Mouse (Mus musculus): ENCODE measurements around the gene Nell2. TPM values are rescaled to one million over a fixed set of nuclear protein-coding genes. Genes with fewer than 3 reads are reported as not detected.

The Nell2 gene
- polyA plus RNA-seq, 1 experiment from 2014 or later: 247 TPM

GRCm38 (mm10) chr15:95075356-95075755 lies 453.0 kb downstream of the Nell2 start:
- H3K27ac ChIP-seq (ENCODE audit: low read length): 0 out of 2 replicates have a peak overlapping the region, but pooled peaks have one; percentile 23
- H3K4me2 ChIP-seq (ENCODE audit: low read length): no peak overlapping the region
- H3K4me1 ChIP-seq (replicated peaks; ENCODE audit: control insufficient read depth, insufficient read depth, low read length): no peaks in the 10 kb centered on the region
- H3K9me3 ChIP-seq (ENCODE audit: control insufficient read depth, low read length): no peaks in the 10 kb centered on the region
- H3K9ac ChIP-seq (replicated peaks; ENCODE audit: low read depth, low read length): no peak overlapping the region
- H3K4me3 ChIP-seq (replicated peaks; ENCODE audit: low read length): no peak overlapping the region
- H3K27me3 ChIP-seq (replicated peaks; ENCODE audit: control insufficient read depth, insufficient read depth, low read length): no peaks in the 10 kb centered on the region
- 63% methylated on average over 12 of the region's 12 CpGs for WGBS
- no peaks in the 10 kb centered on the region for H3K36me3 ChIP-seq (ENCODE audit: control insufficient read depth, insufficient read depth)
- peak; percentile 20; the same call in 1 of the 2 replicates for ATAC-seq

DNA sequence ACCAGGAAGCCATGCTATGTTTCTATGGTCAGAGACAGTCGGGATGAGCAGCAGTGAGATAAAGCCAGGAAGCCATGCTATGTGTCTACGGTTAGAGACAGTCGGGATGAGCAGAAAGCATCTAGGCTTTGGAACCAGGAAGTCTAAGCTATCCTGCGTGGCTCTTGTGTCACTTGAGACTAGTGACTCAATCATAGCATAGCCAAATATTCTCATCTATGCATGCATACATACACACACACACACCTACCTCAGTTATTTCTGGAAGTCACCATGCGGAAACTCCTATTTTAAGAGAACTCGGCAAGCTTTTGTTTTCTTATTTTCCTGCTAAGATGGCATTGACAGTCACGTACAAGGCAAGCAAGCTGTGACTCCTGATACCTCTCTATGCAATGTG lies 457.5 kb downstream of the Nell2 start:
- Histone ChIP-seq H3K4me3 (replicated peaks; ENCODE audit: low read length) (no peak overlapping the region), H3K9me3 (ENCODE audit: control insufficient read depth, low read length) (no peaks in the 10 kb centered on the region), H3K4me2 (ENCODE audit: low read length) (no peak overlapping the region), H3K9ac (replicated peaks; ENCODE audit: low read depth, low read length) (no peak overlapping the region), H3K27ac (ENCODE audit: low read length) (no peak overlapping the region), H3K27me3 (replicated peaks; ENCODE audit: control insufficient read depth, insufficient read depth, low read length) (no peaks in the 10 kb centered on the region), H3K36me3 (ENCODE audit: control insufficient read depth, insufficient read depth) (no peaks in the 10 kb centered on the region), H3K4me1 (replicated peaks; ENCODE audit: control insufficient read depth, insufficient read depth, low read length) (no peaks in the 10 kb centered on the region; the same call in 1 of the 2 replicates)
- ATAC-seq: no peak
- 91% methylated on average over 7 of the region's 7 CpGs for WGBS

- H3K27me3 ChIP-seq (replicated peaks; ENCODE audit: control insufficient read depth, insufficient read depth, low read length): no peaks in the 10 kb centered on the region
- H3K4me2 ChIP-seq (ENCODE audit: low read length): no peak overlapping the region
- H3K4me3 ChIP-seq (replicated peaks; ENCODE audit: low read length): no peak overlapping the region
- no peak overlapping the region for H3K27ac ChIP-seq (ENCODE audit: low read length)
- no peak for ATAC-seq
- H3K9ac ChIP-seq (replicated peaks; ENCODE audit: low read depth, low read length): no peak overlapping the region
- 82% methylated on average over 1 of the region's 1 CpGs for WGBS
- H3K9me3 ChIP-seq (ENCODE audit: control insufficient read depth, low read length): no peaks in the 10 kb centered on the region
- no peaks in the 10 kb centered on the region for H3K36me3 ChIP-seq (ENCODE audit: control insufficient read depth, insufficient read depth)
- H3K4me1 ChIP-seq (replicated peaks; ENCODE audit: control insufficient read depth, insufficient read depth, low read length): no peaks in the 10 kb centered on the region; the same call in 1 of the 2 replicates
Measured at GRCm38 (mm10) chr15:95068799-95069198, 459.6 kb downstream of the Nell2 start.

DNA sequence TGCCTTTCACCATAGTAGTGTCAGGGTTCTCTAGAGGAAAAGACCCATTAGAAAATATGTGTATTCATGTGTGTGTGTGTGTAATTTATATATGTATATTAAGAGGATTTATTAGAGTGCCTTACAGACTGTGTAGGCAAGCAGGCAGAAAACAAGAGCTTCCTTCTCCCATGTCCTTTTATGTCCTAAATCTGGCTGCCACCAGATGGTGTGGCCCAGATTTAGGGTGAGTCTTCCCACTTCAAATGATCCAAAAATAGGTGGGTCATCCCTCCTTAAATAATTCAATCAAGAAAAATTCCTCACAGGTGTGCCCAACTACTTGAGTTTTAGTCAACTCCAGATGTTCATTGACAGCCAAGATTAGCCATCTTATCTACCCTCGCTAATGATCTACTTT lies 460.3 kb downstream of the Nell2 start:
- Histone ChIP-seq H3K9ac (replicated peaks; ENCODE audit: low read depth, low read length) (no peak overlapping the region), H3K36me3 (ENCODE audit: control insufficient read depth, insufficient read depth) (no peaks in the 10 kb centered on the region), H3K4me1 (replicated peaks; ENCODE audit: control insufficient read depth, insufficient read depth, low read length) (no peaks in the 10 kb centered on the region; the same call in 1 of the 2 replicates), H3K9me3 (ENCODE audit: control insufficient read depth, low read length) (no peaks in the 10 kb centered on the region), H3K4me3 (replicated peaks; ENCODE audit: low read length) (no peak overlapping the region), H3K27ac (ENCODE audit: low read length) (no peak overlapping the region), H3K27me3 (replicated peaks; ENCODE audit: control insufficient read depth, insufficient read depth, low read length) (no peaks in the 10 kb centered on the region), H3K4me2 (ENCODE audit: low read length) (no peak overlapping the region)
- no peak for ATAC-seq
- WGBS: 100% methylated on average over 1 of the region's 1 CpGs

DNA sequence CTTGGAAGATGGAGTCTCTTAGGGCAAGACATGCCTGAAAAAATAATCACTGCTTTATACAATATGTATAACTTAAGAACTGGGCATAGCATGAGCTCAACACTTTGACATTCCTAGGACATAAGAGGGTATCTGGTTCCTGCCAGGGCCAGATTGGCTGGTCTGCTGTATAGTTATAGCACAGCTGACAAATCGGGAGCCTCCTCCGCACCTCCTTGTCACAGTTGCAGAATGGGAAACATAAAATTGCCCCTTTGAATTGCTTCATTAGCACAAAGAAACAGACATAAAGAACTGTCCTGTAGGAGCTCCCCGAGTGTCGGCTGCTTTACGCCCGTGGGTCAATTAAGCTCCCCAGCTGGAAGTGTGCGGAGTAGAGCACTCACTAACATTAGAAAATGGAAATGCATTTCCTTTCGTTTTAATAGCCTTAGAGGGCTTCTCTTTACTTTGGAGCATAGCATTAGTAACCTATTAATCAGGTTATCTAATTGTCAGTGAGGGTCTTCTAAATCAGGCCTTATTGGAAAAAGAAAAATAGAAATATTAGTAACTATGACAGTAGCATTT lies 473.2 kb downstream of the Nell2 start:
- Histone ChIP-seq H3K27ac (ENCODE audit: low read length) (no peak overlapping the region), H3K4me2 (ENCODE audit: low read length) (no peak overlapping the region), H3K9ac (replicated peaks; ENCODE audit: low read depth, low read length) (no peak overlapping the region), H3K4me3 (replicated peaks; ENCODE audit: low read length) (no peak overlapping the region), H3K36me3 (ENCODE audit: control insufficient read depth, insufficient read depth) (no peaks in the 10 kb centered on the region), H3K9me3 (ENCODE audit: control insufficient read depth, low read length) (no peaks in the 10 kb centered on the region), H3K27me3 (replicated peaks; ENCODE audit: control insufficient read depth, insufficient read depth, low read length) (no peaks in the 10 kb centered on the region), H3K4me1 (replicated peaks; ENCODE audit: control insufficient read depth, insufficient read depth, low read length) (no peaks in the 10 kb centered on the region)
- WGBS: 20% methylated on average over 8 of the region's 8 CpGs
- no peak for ATAC-seq

DNA sequence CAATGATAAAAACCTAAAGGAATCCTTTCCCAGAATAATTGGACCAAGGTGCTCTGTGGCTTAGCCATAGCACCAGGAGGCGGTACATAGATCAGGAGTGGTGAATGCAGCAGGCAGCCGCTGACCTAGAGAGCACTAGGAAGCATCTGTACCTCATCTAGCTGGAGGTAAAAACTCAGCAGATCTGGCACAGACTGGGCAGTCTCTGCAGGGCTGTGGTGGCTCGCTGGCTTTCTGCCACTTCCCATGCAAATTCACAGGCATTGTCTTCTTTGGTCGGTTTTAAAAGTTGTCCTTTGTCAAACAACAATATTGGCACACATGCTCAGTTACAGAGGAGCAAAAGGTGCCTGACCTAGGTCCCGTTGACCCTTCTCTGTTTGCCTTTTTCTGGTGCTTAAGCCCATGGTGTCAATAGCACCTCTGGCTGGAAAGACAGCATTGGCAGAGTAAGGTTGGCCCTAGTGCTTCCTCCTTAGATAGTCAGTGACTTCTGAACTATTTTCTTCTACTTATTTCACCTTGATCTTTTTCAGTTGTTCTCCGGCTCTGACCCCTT lies 479.1 kb downstream of the Nell2 start:
- no peaks in the 10 kb centered on the region for H3K36me3 ChIP-seq (ENCODE audit: control insufficient read depth, insufficient read depth)
- H3K9me3 ChIP-seq (ENCODE audit: control insufficient read depth, low read length): no peaks in the 10 kb centered on the region
- no peak for ATAC-seq
- no peak overlapping the region for H3K9ac ChIP-seq (replicated peaks; ENCODE audit: low read depth, low read length)
- H3K27ac ChIP-seq (ENCODE audit: low read length): no peak overlapping the region
- no peak overlapping the region for H3K4me2 ChIP-seq (ENCODE audit: low read length)
- 62% methylated on average over 6 of the region's 6 CpGs for WGBS
- H3K4me1 ChIP-seq (replicated peaks; ENCODE audit: control insufficient read depth, insufficient read depth, low read length): peaks cover 1% of the 10 kb centered on the region
- no peaks in the 10 kb centered on the region for H3K27me3 ChIP-seq (replicated peaks; ENCODE audit: control insufficient read depth, insufficient read depth, low read length)
- H3K4me3 ChIP-seq (replicated peaks; ENCODE audit: low read length): no peak overlapping the region

- Histone ChIP-seq H3K4me2 (ENCODE audit: low read length) (no peak overlapping the region), H3K36me3 (ENCODE audit: control insufficient read depth, insufficient read depth) (no peaks in the 10 kb centered on the region), H3K9me3 (ENCODE audit: control insufficient read depth, low read length) (no peaks in the 10 kb centered on the region), H3K4me3 (replicated peaks; ENCODE audit: low read length) (no peak overlapping the region), H3K27me3 (replicated peaks; ENCODE audit: control insufficient read depth, insufficient read depth, low read length) (no peaks in the 10 kb centered on the region), H3K27ac (ENCODE audit: low read length) (no peak overlapping the region), H3K9ac (replicated peaks; ENCODE audit: low read depth, low read length) (no peak overlapping the region), H3K4me1 (replicated peaks; ENCODE audit: control insufficient read depth, insufficient read depth, low read length) (peaks cover 7% of the 10 kb centered on the region)
- no peak for ATAC-seq
- 77% methylated on average over 2 of the region's 2 CpGs for WGBS
Measured at GRCm38 (mm10) chr15:95047486-95047885, 480.9 kb downstream of the Nell2 start.

- H3K27ac ChIP-seq (ENCODE audit: low read length): peak overlapping the region; percentile 51; the same call in 1 of the 2 replicates
- H3K36me3 ChIP-seq (ENCODE audit: control insufficient read depth, insufficient read depth): no peaks in the 10 kb centered on the region
- H3K4me3 ChIP-seq (replicated peaks; ENCODE audit: low read length): no peak overlapping the region
- peak overlapping the region; percentile 2; the same call in 1 of the 2 replicates for H3K4me2 ChIP-seq (ENCODE audit: low read length)
- H3K4me1 ChIP-seq (replicated peaks; ENCODE audit: control insufficient read depth, insufficient read depth, low read length): peaks cover 7% of the 10 kb centered on the region
- peak; percentile 78 for ATAC-seq
- WGBS: 59% methylated on average over 8 of the region's 8 CpGs
- H3K27me3 ChIP-seq (replicated peaks; ENCODE audit: control insufficient read depth, insufficient read depth, low read length): no peaks in the 10 kb centered on the region
- H3K9me3 ChIP-seq (ENCODE audit: control insufficient read depth, low read length): no peaks in the 10 kb centered on the region
- H3K9ac ChIP-seq (replicated peaks; ENCODE audit: low read depth, low read length): no peak overlapping the region
Measured at GRCm38 (mm10) chr15:95044011-95044410, 484.3 kb downstream of the Nell2 start.

GRCm38 (mm10) chr15:95042437-95042836 lies 485.9 kb downstream of the Nell2 start:
- 90% methylated on average over 9 of the region's 9 CpGs for WGBS
- no peak overlapping the region for H3K27ac ChIP-seq (ENCODE audit: low read length)
- H3K4me3 ChIP-seq (replicated peaks; ENCODE audit: low read length): no peak overlapping the region
- H3K9ac ChIP-seq (replicated peaks; ENCODE audit: low read depth, low read length): no peak overlapping the region
- peaks cover 7% of the 10 kb centered on the region for H3K4me1 ChIP-seq (replicated peaks; ENCODE audit: control insufficient read depth, insufficient read depth, low read length)
- no peak overlapping the region for H3K4me2 ChIP-seq (ENCODE audit: low read length)
- no peak for ATAC-seq
- H3K36me3 ChIP-seq (ENCODE audit: control insufficient read depth, insufficient read depth): no peaks in the 10 kb centered on the region
- no peaks in the 10 kb centered on the region for H3K9me3 ChIP-seq (ENCODE audit: control insufficient read depth, low read length)
- no peaks in the 10 kb centered on the region for H3K27me3 ChIP-seq (replicated peaks; ENCODE audit: control insufficient read depth, insufficient read depth, low read length)
